Mouse (Mus musculus) lung, embryonic 15.5 days (tissue): Measurements from ENCODE around the gene Gm5868. TPM values are rescaled to one million over a fixed set of nuclear protein-coding genes. Genes with fewer than 3 reads are reported as not detected.
A peak's percentile ranks its signal among the peaks of the same experiment; 100 is the strongest.
"Not testable (repeated sequence)": the region's sequence is repeated elsewhere in the genome, so short reads cannot be mapped to it uniquely, and the experiment has no call there.

Experiments
- ATAC-seq: fragments of 200-750 bp; cut with Nextera tagmentation; 2 replicates; pipeline ENCODE4 v1.8.0; 2017; ENCODE audit warnings: moderate number of reproducible peaks, borderline replicate concordance; ENCODE audit not compliant: low FRiP score, low TSS enrichment; ENCODE audit errors: extremely low read depth
- H3K27ac ChIP-seq: fragments of 300-500 bp; sonication (generic); 2 replicates; pipeline ENCODE4 v1.5.1; 2015; ENCODE audit warnings: moderate library complexity, mild to moderate bottlenecking, inconsistent platforms
- H3K27me3 ChIP-seq: fragments of 300-500 bp; sonication (generic); 2 replicates; pipeline ENCODE4 v1.6.1; 2015; ENCODE audit warnings: inconsistent platforms
- H3K36me3 ChIP-seq: fragments of 300-500 bp; sonication (generic); 2 replicates; pipeline ENCODE4 v1.6.1; 2015; ENCODE audit warnings: inconsistent platforms
- H3K4me1 ChIP-seq: fragments of 300-500 bp; sonication (generic); 2 replicates; pipeline ENCODE4 v1.6.1; 2015; ENCODE audit warnings: inconsistent platforms
- H3K4me2 ChIP-seq: fragments of 300-500 bp; sonication (generic); 2 replicates; pipeline ENCODE4 v1.6.1; 2015; ENCODE audit warnings: inconsistent platforms, mild to moderate bottlenecking, moderate library complexity
- H3K4me3 ChIP-seq: fragments of 300-500 bp; sonication (generic); 2 replicates; pipeline ENCODE4 v1.5.1; 2015; ENCODE audit warnings: mild to moderate bottlenecking, inconsistent platforms
- H3K9ac ChIP-seq: fragments of 300-500 bp; sonication (generic); 2 replicates; pipeline ENCODE4 v1.6.1; 2015; ENCODE audit warnings: inconsistent platforms
- H3K9me3 ChIP-seq: fragments of 300-500 bp; sonication (generic); 2 replicates; pipeline ENCODE4 v1.6.1; 2016; ENCODE audit warnings: inconsistent platforms
- WGBS: fragments of 180-500 bp; shearing (Covaris S2); methylation state at CpG from one replicate; pipeline ENCODE4 v1.1.7; 2015; 5-methylcytosine and 5-hydroxymethylcytosine counted together
- polyA plus RNA-seq: library from polyadenylated mRNA; unstranded; fragments of >200 nt; fragmentation: Nextera tagmentation; extraction: Ambion mirVana; gene quantifications from 2 replicates; pipeline ENCODE4 v1.2.1, GENCODE M21; 2015

Gene Gm5868
- 0.14 and 0.16 TPM in 2 replicates for polyA plus RNA-seq

GRCm38 (mm10) chr5:72587192-72587681 is at the start of gene Gm5868:
Gene Gm5868, minus strand, starts transcription at chr5:72587551.
- Histone ChIP-seq H3K27me3 (peaks cover 26% of the 10 kb centered on the region; the same call in 1 of the 2 replicates), H3K4me3 (peak within 1 kb of the TSS; percentile 37), H3K4me1 (0 out of 2 replicates have a peak, but pooled peaks cover 6% of the 10 kb centered on the region), H3K9me3 (no peaks in the 10 kb centered on the region), H3K27ac (no peak within 1 kb of the TSS), H3K4me2 (peak within 1 kb of the TSS; percentile 74), H3K9ac (no peak within 1 kb of the TSS), H3K36me3 (no peaks in the 10 kb centered on the region)
- WGBS: 1% methylated on average over 38 of the region's 38 CpGs
- ATAC-seq: peak; percentile 46; the same call in 1 of the 2 replicates

- no peak overlapping the region for H3K4me3 ChIP-seq
- H3K36me3 ChIP-seq: no peaks in the 10 kb centered on the region
- H3K4me1 ChIP-seq: no peaks in the 10 kb centered on the region
- no peaks in the 10 kb centered on the region for H3K9me3 ChIP-seq
- H3K27me3 ChIP-seq: no peaks in the 10 kb centered on the region
- H3K27ac ChIP-seq: no peak overlapping the region
- no peak for ATAC-seq
- H3K9ac ChIP-seq: no peak overlapping the region
- WGBS: 60% methylated on average over 3 of the region's 3 CpGs
- H3K4me2 ChIP-seq: no peak overlapping the region
Measured at GRCm38 (mm10) chr5:72636576-72636975, 49.2 kb upstream of the Gm5868 start.

GRCm38 (mm10) chr5:72636122-72636521 is 48.8 kb upstream of the Gm5868 start:
- ATAC-seq: no peak
- no peaks in the 10 kb centered on the region for H3K9me3 ChIP-seq
- no peak overlapping the region for H3K4me3 ChIP-seq
- no peaks in the 10 kb centered on the region for H3K4me1 ChIP-seq
- no peaks in the 10 kb centered on the region for H3K27me3 ChIP-seq
- no peak overlapping the region for H3K4me2 ChIP-seq
- H3K9ac ChIP-seq: no peak overlapping the region
- H3K27ac ChIP-seq: no peak overlapping the region
- H3K36me3 ChIP-seq: no peaks in the 10 kb centered on the region
- WGBS: 41% methylated on average over 3 of the region's 3 CpGs

- no peaks in the 10 kb centered on the region for H3K36me3 ChIP-seq
- no peak overlapping the region for H3K4me2 ChIP-seq
- WGBS: 73% methylated on average over 9 of the region's 9 CpGs
Measured at GRCm38 (mm10) chr5:72634791-72635271, 47.5 kb upstream of the Gm5868 start.

GRCm38 (mm10) chr5:72630026-72630425 is 42.7 kb upstream of the Gm5868 start:
- Histone ChIP-seq H3K9ac (no peak overlapping the region), H3K27me3 (no peaks in the 10 kb centered on the region), H3K27ac (no peak overlapping the region), H3K9me3 (no peaks in the 10 kb centered on the region), H3K36me3 (no peaks in the 10 kb centered on the region), H3K4me2 (no peak overlapping the region), H3K4me1 (no peaks in the 10 kb centered on the region), H3K4me3 (no peak overlapping the region)
- no peak for ATAC-seq
- 76% methylated on average over 6 of the region's 6 CpGs for WGBS

More at GRCm38 (mm10) chr5:72634791-72635271, 47.5 kb upstream of the Gm5868 start:
- no peaks in the 10 kb centered on the region for H3K9me3 ChIP-seq
- ATAC-seq: no peak
- H3K27me3 ChIP-seq: no peaks in the 10 kb centered on the region
- H3K9ac ChIP-seq: no peak overlapping the region
- no peak overlapping the region for H3K27ac ChIP-seq
- H3K4me3 ChIP-seq: no peak overlapping the region
- H3K4me1 ChIP-seq: no peaks in the 10 kb centered on the region

- H3K4me3 ChIP-seq: no peak overlapping the region
- WGBS: 77% methylated on average over 1 of the region's 1 CpGs
Measured at GRCm38 (mm10) chr5:72621022-72621421, 33.7 kb upstream of the Gm5868 start.

GRCm38 (mm10) chr5:72617413-72617812 is 30.1 kb upstream of the Gm5868 start:
- ATAC-seq: no peak

More at GRCm38 (mm10) chr5:72621022-72621421, 33.7 kb upstream of the Gm5868 start:
- Histone ChIP-seq H3K27ac (no peak overlapping the region), H3K4me1 (no peaks in the 10 kb centered on the region), H3K9ac (no peak overlapping the region), H3K27me3 (no peaks in the 10 kb centered on the region), H3K36me3 (no peaks in the 10 kb centered on the region), H3K9me3 (no peaks in the 10 kb centered on the region), H3K4me2 (no peak overlapping the region)
- ATAC-seq: no peak

GRCm38 (mm10) chr5:72603138-72603537 is 15.8 kb upstream of the Gm5868 start:
- no peak for ATAC-seq
- Histone ChIP-seq H3K4me1 (no peaks in the 10 kb centered on the region), H3K36me3 (no peaks in the 10 kb centered on the region), H3K4me2 (no peak overlapping the region), H3K27me3 (no peaks in the 10 kb centered on the region), H3K9ac (no peak overlapping the region), H3K4me3 (no peak overlapping the region), H3K27ac (no peak overlapping the region), H3K9me3 (no peaks in the 10 kb centered on the region)
- WGBS: 71% methylated on average over 4 of the region's 4 CpGs

More at GRCm38 (mm10) chr5:72617413-72617812, 30.1 kb upstream of the Gm5868 start:
- Histone ChIP-seq H3K27me3 (no peaks in the 10 kb centered on the region), H3K36me3 (no peaks in the 10 kb centered on the region), H3K9ac (no peak overlapping the region), H3K9me3 (no peaks in the 10 kb centered on the region), H3K27ac (no peak overlapping the region), H3K4me3 (no peak overlapping the region), H3K4me2 (no peak overlapping the region), H3K4me1 (no peaks in the 10 kb centered on the region)
- WGBS: 75% methylated on average over 4 of the region's 4 CpGs

GRCm38 (mm10) chr5:72601006-72601405 is 13.7 kb upstream of the Gm5868 start:
- H3K4me3 ChIP-seq: no peak overlapping the region
- H3K27ac ChIP-seq: no peak overlapping the region
- H3K9ac ChIP-seq: no peak overlapping the region
- H3K9me3 ChIP-seq: no peaks in the 10 kb centered on the region
- 12% methylated on average over 5 of the region's 5 CpGs for WGBS
- no peaks in the 10 kb centered on the region for H3K27me3 ChIP-seq
- no peaks in the 10 kb centered on the region for H3K4me1 ChIP-seq
- ATAC-seq: no peak
- no peaks in the 10 kb centered on the region for H3K36me3 ChIP-seq
- no peak overlapping the region for H3K4me2 ChIP-seq

- ATAC-seq: 0 out of 2 replicates have a peak, but pooled peaks have one; percentile 39
- H3K4me1 ChIP-seq, H3K27ac ChIP-seq, H3K9ac ChIP-seq, H3K9me3 ChIP-seq, H3K36me3 ChIP-seq: not testable (repeated sequence)
- H3K27me3 ChIP-seq: peaks cover 26% of the 10 kb centered on the region; the same call in 1 of the 2 replicates
- peak overlapping the region; percentile 74 for H3K4me2 ChIP-seq
- WGBS: 34% methylated on average over 25 of the region's 25 CpGs
- H3K4me3 ChIP-seq: peak overlapping the region; percentile 37
Measured at GRCm38 (mm10) chr5:72586667-72587191, 622 bp downstream of the Gm5868 start.

GRCm38 (mm10) chr5:72586122-72586521 is 1.2 kb downstream of the Gm5868 start:
- ATAC-seq, H3K9ac ChIP-seq, H3K4me1 ChIP-seq, H3K27ac ChIP-seq, H3K36me3 ChIP-seq, H3K9me3 ChIP-seq, H3K4me2 ChIP-seq, H3K4me3 ChIP-seq: not testable (repeated sequence)
- peaks cover 32% of the 10 kb centered on the region; the same call in 1 of the 2 replicates for H3K27me3 ChIP-seq
- 47% methylated on average over 7 of the region's 7 CpGs for WGBS

- not testable (repeated sequence) for H3K9ac ChIP-seq
- peaks cover 35% of the 10 kb centered on the region for H3K27me3 ChIP-seq
Measured at GRCm38 (mm10) chr5:72580970-72581332, 6.4 kb downstream of the Gm5868 start, which contains the start of gene Zar1. Gene Zar1, minus strand, starts transcription at chr5:72581254.

More at GRCm38 (mm10) chr5:72580970-72581332, 6.4 kb downstream of the Gm5868 start, which contains the start of gene Zar1:
- Histone ChIP-seq H3K4me2 (peak within 1 kb of the TSS; percentile 80), H3K4me3 (peak within 1 kb of the TSS; percentile 39)
- not testable (repeated sequence) for H3K9me3 ChIP-seq, H3K36me3 ChIP-seq, H3K27ac ChIP-seq, H3K4me1 ChIP-seq
- WGBS: 8% methylated on average over 19 of the region's 21 CpGs
- ATAC-seq: peak; percentile 52; the same call in 1 of the 2 replicates
